Mouse (Mus musculus) olfactory bulb, adult 2 months (tissue): Measurements from ENCODE around the gene Abhd4. TPM values are rescaled to one million over a fixed set of nuclear protein-coding genes. Genes with fewer than 3 reads are reported as not detected.
A peak's percentile ranks its signal among the peaks of the same experiment; 100 is the strongest.

Experiments used
- H3K27ac ChIP-seq: fragments of 200-500 bp; 2 replicates; pipeline ENCODE4 v1.5.1; 2012; ENCODE audit warnings: low read depth, low read length; ENCODE audit not compliant: insufficient read depth
- H3K4me1 ChIP-seq: fragments of 200-500 bp; 2 replicates; pipeline ENCODE4 v1.6.1; 2012; ENCODE audit warnings: low read length; ENCODE audit not compliant: control insufficient read depth, insufficient read depth
- H3K4me3 ChIP-seq: fragments of 200-500 bp; 2 replicates; pipeline ENCODE4 v1.5.1; 2012; ENCODE audit warnings: mild to moderate bottlenecking, low read depth, low read length, moderate library complexity; ENCODE audit not compliant: insufficient read depth
- CTCF ChIP-seq: fragments of 200-500 bp; IDR thresholded peaks from 2 replicates; pipeline ENCODE4 v1.5.1; 2012; ENCODE audit warnings: low read depth, mild to moderate bottlenecking, low read length, moderate library complexity; ENCODE audit not compliant: insufficient read depth
- POLR2A ChIP-seq: fragments of 200-500 bp; IDR thresholded peaks from 2 replicates; pipeline ENCODE4 v1.6.1; 2012; ENCODE audit warnings: mild to moderate bottlenecking, low read depth, low read length, moderate library complexity; ENCODE audit not compliant: insufficient read depth
- WGBS: fragments of 180-500 bp; shearing (Covaris S2); methylation state at CpG from one replicate; pipeline ENCODE4 v1.1.7; 2018; 5-methylcytosine and 5-hydroxymethylcytosine counted together
- polyA plus RNA-seq: library from polyadenylated mRNA; stranded (reverse); fragments of >200 nt; gene quantifications from 2 replicates; pipeline ENCODE4 v1.2.4, GENCODE M21; 2012; ENCODE audit warnings: low replicate concordance; ENCODE audit not compliant: missing spikeins, insufficient read depth, insufficient read length

Abhd4 gene
- polyA plus RNA-seq, 1 experiment: not detected

GRCm38 (mm10) chr14:54232143-54232542 is 21.8 kb upstream of the Abhd4 start:
- H3K4me1 ChIP-seq: peaks cover 23% of the 10 kb centered on the region
- TF ChIP-seq CTCF (no peak), POLR2A (no peak)
- no peak overlapping the region for H3K4me3 ChIP-seq
- H3K27ac ChIP-seq: no peak overlapping the region
- 53% methylated on average over 9 of the region's 9 CpGs for WGBS

GRCm38 (mm10) chr14:54232811-54233558 is 21.0 kb upstream of the Abhd4 start:
- Histone ChIP-seq H3K4me3 (no peak overlapping the region), H3K4me1 (peaks cover 23% of the 10 kb centered on the region), H3K27ac (peak overlapping the region; percentile 24)
- no peak for TF ChIP-seq CTCF
- TF ChIP-seq POLR2A: no peak
- WGBS: 43% methylated on average over 9 of the region's 9 CpGs

DNA sequence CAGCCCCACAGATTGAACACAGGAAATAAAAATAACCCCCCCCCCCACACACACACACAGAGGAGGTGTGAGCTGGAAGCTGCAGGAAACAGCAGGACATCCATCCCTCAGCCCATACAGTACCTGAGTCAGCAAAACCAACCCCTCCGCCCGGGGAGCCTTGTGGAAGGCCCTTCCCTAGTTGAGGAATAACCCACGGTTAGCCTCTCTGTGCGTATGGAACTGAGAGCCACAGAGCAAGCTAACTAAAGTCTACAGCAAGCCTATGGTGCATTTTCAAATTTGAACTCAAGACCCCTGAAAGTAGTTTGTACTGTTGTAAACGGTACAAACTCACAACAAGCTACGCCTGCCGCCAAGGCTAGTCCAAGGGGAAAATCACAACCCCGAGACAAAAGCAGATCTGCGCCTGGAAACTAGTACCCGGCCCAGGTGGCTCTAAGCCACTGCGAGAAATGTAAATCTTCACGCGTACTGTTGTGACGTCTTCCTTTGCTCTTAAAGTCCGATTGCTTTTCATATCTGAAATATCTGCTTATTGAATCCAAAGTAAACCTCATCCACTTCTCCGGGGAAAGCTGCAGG is 20.3 kb upstream of the Abhd4 start:
- H3K4me3 ChIP-seq: no peak overlapping the region
- H3K4me1 ChIP-seq: peaks cover 20% of the 10 kb centered on the region
- WGBS: 77% methylated on average over 16 of the region's 16 CpGs
- TF ChIP-seq CTCF: no peak
- no peak for TF ChIP-seq POLR2A
- H3K27ac ChIP-seq: peak overlapping the region; percentile 24

DNA sequence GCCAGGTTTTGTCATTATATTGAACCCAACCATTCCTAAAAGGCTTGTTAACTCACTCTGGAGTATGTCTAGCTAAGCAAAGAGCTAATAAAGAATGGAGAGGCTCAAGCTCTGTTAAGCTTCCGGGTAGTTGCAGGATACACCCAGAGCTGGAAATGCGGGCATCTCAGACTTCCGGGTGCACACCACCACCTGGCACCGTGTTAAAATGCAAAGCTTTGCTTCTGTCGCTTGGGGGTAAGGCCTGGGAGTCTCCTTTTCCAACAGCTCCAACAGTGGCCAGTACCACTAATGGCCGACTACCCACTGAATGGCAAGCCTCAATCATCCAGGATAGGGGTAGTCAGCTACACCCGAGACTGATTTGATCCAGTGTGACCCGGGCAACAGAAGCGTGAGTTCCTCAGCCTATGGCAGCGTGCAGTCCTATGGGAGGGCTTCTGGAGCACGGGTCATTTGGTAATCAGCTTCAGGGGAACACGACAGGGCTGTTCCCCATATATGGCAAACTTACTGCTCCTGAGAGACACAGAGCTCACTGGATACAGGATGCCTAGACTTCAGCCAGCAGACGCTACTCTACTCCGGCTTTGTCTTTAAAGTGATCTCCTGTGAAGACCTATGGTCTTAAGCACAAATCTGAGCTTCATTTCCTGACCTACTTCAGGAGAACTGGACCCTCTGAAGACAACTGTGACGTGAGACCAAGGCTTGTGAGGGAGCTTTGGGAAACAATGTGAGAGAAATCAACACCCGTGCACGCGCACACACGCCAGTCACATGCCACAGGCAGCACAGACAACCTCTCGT is 19.6 kb upstream of the Abhd4 start:
- no peak overlapping the region for H3K27ac ChIP-seq

DNA sequence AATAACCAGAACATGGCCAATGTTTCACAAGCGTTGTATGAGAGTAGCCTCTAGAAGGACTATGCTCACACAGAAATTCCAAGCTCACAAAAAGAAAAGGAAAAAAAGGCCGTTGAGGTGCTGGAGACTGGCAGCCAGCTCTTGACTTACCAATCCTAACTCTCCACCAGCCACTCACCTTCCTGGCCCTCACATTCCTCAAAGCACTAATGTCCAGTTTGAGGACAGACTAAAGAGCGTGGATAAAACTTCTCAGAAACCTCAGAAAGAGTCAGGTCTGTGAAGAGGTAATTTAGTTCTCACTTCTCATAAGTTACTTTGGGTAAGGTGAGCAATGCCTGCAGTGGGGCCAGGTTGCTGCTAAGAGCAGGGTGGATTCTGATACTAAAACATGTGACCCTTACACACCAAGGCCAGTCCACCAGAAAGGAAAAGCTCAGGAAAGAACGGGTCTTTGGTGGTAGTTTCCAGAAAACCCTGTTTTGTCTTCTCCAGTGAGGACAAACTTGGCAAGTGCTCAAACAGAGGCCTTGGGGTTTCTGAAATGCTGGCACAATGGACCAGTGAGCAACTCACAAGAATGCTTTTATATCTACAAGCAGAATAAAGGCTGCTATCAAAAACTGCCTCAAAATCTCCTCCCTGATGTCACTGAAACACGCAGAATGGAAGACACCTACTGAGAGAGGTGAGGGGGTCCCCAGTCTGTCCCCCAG is 18.0 kb upstream of the Abhd4 start:
- Histone ChIP-seq H3K4me1 (peaks cover 12% of the 10 kb centered on the region; the same call in 1 of the 2 replicates), H3K4me3 (no peak overlapping the region), H3K27ac (no peak overlapping the region)
- 59% methylated on average over 5 of the region's 5 CpGs for WGBS
- TF ChIP-seq POLR2A: no peak
- TF ChIP-seq CTCF: no peak

More for the DNA sequence above, 19.6 kb upstream of the Abhd4 start:
- 83% methylated on average over 20 of the region's 20 CpGs for WGBS
- no peak overlapping the region for H3K4me3 ChIP-seq
- H3K4me1 ChIP-seq: peaks cover 13% of the 10 kb centered on the region
- no peak for TF ChIP-seq POLR2A
- TF ChIP-seq CTCF: no peak

- peaks cover 10% of the 10 kb centered on the region; the same call in 1 of the 2 replicates for H3K4me1 ChIP-seq
- H3K4me3 ChIP-seq: no peak overlapping the region
- H3K27ac ChIP-seq: no peak overlapping the region
- TF ChIP-seq CTCF (no peak), POLR2A (no peak)
- 85% methylated on average over 5 of the region's 5 CpGs for WGBS
These were observed 17.1 kb upstream of the Abhd4 start for GRCm38 (mm10) chr14:54236881-54237280.

- no peak for TF ChIP-seq POLR2A
- no peak for TF ChIP-seq CTCF
- Histone ChIP-seq H3K4me3 (no peak overlapping the region), H3K27ac (no peak overlapping the region), H3K4me1 (no peaks in the 10 kb centered on the region)
- WGBS: 11% methylated on average over 7 of the region's 7 CpGs
These were observed 14.8 kb upstream of the Abhd4 start for GRCm38 (mm10) chr14:54239002-54239736.

DNA sequence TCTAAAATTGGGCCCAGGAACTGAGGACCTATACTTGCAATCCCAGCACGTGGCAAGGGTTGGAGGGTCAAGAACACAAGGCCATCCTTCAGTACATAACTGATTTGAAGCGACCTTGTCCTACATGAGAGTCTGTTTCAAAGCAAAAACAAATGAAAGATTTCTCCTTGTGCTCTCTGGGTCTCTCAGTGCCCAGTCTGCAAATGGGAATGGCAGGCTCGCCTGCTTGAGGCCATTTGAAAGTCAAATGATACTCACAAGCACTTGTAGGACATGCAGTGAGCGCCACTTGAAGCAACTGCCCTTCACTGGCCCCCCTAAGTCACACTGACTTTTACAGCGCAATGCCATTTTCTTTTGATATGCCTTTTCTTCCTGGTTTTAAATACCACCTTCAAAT is 13.4 kb upstream of the Abhd4 start:
- WGBS: 69% methylated on average over 5 of the region's 5 CpGs
- TF ChIP-seq CTCF (no peak), POLR2A (no peak)

More for the DNA sequence above, 13.4 kb upstream of the Abhd4 start:
- no peaks in the 10 kb centered on the region for H3K4me1 ChIP-seq
- no peak overlapping the region for H3K27ac ChIP-seq
- no peak overlapping the region for H3K4me3 ChIP-seq
